Mouse (Mus musculus): Measurements from ENCODE around the gene Grifin.
A peak's percentile ranks its signal among the peaks of the same experiment; 100 is the strongest.

Grifin gene

GRCm38 (mm10) chr5:140564896-140565295, at the start of gene Grifin:
TSS of gene Grifin (minus strand) at chr5:140565071.
- DNase-seq, result no peak

GRCm38 (mm10) chr5:140614141-140614540, 49.3 kb upstream of the Grifin start:
- no peak for DNase-seq

GRCm38 (mm10) chr5:140612191-140612590, 47.3 kb upstream of the Grifin start:
- no peak for DNase-seq

- DNase-seq, result peak; percentile 23
Observed at GRCm38 (mm10) chr5:140611611-140612185, 46.8 kb upstream of the Grifin start.

- DNase-seq, result peak; percentile 68
Observed at GRCm38 (mm10) chr5:140611021-140611583, 46.2 kb upstream of the Grifin start.

GRCm38 (mm10) chr5:140610273-140611011, 45.6 kb upstream of the Grifin start:
- peak; percentile 53 for DNase-seq

GRCm38 (mm10) chr5:140609511-140610272, 44.8 kb upstream of the Grifin start:
- DNase-seq, result peak; percentile 46

- DNase-seq, result no peak
Observed at GRCm38 (mm10) chr5:140608634-140609015, 43.8 kb upstream of the Grifin start.

- no peak for DNase-seq
Observed at GRCm38 (mm10) chr5:140607836-140608633, 43.2 kb upstream of the Grifin start.

GRCm38 (mm10) chr5:140607001-140607835, 42.3 kb upstream of the Grifin start, which contains the start of gene Lfng:
TSS of gene Lfng (plus strand) at chr5:140607320.
- peak; percentile 91 for DNase-seq

- DNase-seq, result no peak
Observed at GRCm38 (mm10) chr5:140606386-140606785, 41.5 kb upstream of the Grifin start.

GRCm38 (mm10) chr5:140605228-140605627, 40.4 kb upstream of the Grifin start:
- DNase-seq, result no peak

- DNase-seq, result no peak
Observed at GRCm38 (mm10) chr5:140604386-140604785, 39.5 kb upstream of the Grifin start.

- DNase-seq, result no peak
Observed at GRCm38 (mm10) chr5:140602540-140602939, 37.7 kb upstream of the Grifin start.

- no peak for DNase-seq
Observed at GRCm38 (mm10) chr5:140601712-140602111, 36.8 kb upstream of the Grifin start.

GRCm38 (mm10) chr5:140599939-140600338, 35.1 kb upstream of the Grifin start:
- no peak for DNase-seq

- no peak for DNase-seq
Observed at GRCm38 (mm10) chr5:140597787-140598186, 32.9 kb upstream of the Grifin start.

GRCm38 (mm10) chr5:140596927-140597588, 32.2 kb upstream of the Grifin start:
- peak; percentile 71 for DNase-seq

GRCm38 (mm10) chr5:140596426-140596825, 31.6 kb upstream of the Grifin start:
- DNase-seq, result no peak

- DNase-seq, result no peak
Observed at GRCm38 (mm10) chr5:140594846-140595245, 30.0 kb upstream of the Grifin start.

Measured in kidney, adult 18-20 months (tissue).